Mouse (Mus musculus) mature B cell (primary cell): Measurements from ENCODE around the gene Rpl35.
"Not testable (repeated sequence)": the region's sequence is repeated elsewhere in the genome, so short reads cannot be mapped to it uniquely, and the experiment has no call there.

Experiments used
- in situ Hi-C: fragments of 300-500 bp; cut with MboI; formaldehyde crosslinking; loops from 2 replicates; pipeline ENCODE4 v1.14.3; 2019

The Rpl35 gene

DNA sequence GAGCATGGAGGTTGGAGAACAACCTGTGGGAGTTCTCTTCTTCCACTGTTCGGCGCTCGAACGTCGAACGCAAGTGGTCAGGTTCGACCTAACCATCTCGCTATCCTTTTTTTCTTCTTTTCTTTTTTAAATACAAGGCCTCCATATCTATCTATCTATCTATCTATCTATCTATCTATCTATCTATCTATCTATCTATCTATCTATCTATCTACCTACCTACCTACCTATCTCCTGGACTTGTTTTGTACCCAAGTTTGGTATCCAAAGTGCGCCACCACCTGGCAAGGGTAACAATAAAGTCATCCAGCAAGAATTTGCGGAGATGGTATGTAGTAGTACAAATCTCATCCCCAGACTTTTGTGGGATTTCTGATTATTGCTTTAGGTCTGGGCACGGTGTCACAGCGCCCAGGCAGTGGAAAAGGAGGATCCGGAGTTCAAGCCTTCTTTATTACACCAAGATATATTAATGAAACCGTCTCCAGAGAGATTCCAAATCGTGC is at the start of gene Rpl35:
Rpl35 (minus strand) TSS at position 51 of the 506 bp plus-strand sequence.
- in situ Hi-C loops: no loop called here

DNA sequence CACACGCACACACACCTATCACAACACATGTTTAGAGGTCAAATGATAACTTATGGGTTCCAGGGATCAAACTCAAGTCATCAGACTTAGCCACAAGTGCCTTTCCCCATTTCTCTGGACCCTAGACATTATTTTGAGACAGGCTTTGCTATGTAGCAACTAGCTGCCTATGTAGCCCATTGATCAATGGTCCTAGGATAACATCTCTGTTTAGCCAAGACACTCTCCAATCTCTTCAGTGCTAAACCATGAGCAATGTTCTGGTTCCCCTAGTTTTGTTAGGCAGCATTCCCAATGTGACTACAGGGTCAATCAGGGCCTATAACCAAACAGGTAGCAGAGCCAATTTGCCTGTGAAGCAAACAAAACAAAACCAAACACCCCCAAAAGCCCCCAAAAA is 43.1 kb upstream of the Rpl35 start:
- in situ Hi-C loops: no loop called here

GRCm38 (mm10) chr2:39040215-39040614 is 34.8 kb upstream of the Rpl35 start:
- in situ Hi-C loops: no loop called here

DNA sequence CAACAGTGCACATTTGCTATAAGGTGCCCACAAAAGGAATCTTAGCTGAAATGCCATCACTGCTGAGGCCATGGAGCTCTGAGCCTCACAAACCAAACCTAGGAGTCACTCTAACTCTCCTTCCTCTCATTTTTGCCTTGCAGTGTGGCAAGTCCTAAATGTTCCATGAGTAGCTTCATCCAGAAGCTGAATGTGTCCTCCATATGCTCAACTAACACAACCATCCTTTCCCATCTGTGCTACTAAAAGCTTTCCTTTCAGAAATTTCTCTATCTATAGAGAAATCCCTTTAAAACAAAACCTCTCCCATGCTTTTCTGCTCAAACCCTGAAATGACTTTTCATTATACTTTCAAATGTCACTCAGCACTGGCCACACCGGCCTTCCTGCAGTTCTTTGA is 26.2 kb upstream of the Rpl35 start:
- in situ Hi-C loops: no loop called here

- in situ Hi-C loops: no loop called here
These were observed 14.6 kb upstream of the Rpl35 start for GRCm38 (mm10) chr2:39020004-39020403.

- in situ Hi-C loops: no loop called here
These were observed 11.2 kb upstream of the Rpl35 start for GRCm38 (mm10) chr2:39016581-39016980.

- in situ Hi-C loops: no loop called here
These were observed 7.4 kb upstream of the Rpl35 start for GRCm38 (mm10) chr2:39012768-39013279.

GRCm38 (mm10) chr2:39011971-39012370 is 6.5 kb upstream of the Rpl35 start:
- in situ Hi-C loops: no loop called here

DNA sequence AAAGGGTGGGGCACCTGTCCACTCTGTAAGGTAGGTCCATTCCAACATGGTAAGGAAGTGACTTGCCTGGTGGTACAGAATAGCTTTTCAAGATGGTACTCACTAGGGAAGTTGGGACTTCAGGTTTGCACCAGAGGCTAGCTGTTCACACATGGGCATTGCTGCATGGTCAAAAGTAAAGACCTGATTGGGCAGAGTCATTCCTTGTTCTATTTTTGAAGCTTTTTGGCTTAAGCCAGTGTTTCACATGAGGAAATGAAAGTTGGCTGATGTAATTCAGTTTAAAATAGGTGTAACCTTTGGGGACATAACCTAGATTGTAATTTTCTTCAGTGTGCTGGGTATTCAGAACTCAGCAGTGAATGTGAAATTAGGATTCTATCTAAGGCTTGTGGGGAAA is 5.8 kb upstream of the Rpl35 start:
- in situ Hi-C loops: no loop called here

- in situ Hi-C loops: not testable (repeated sequence)
These were observed 4.7 kb upstream of the Rpl35 start for GRCm38 (mm10) chr2:39010144-39010543.

- in situ Hi-C loops: no loop called here
These were observed 3.5 kb upstream of the Rpl35 start for GRCm38 (mm10) chr2:39008954-39009365.

GRCm38 (mm10) chr2:39008350-39008851 is 3.0 kb upstream of the Rpl35 start:
- in situ Hi-C loops: no loop called here

- in situ Hi-C loops: no loop called here
These were observed 2.4 kb upstream of the Rpl35 start for GRCm38 (mm10) chr2:39007865-39008264.

GRCm38 (mm10) chr2:39006149-39006730 is 816 bp upstream of the Rpl35 start:
- in situ Hi-C loops: no loop called here

DNA sequence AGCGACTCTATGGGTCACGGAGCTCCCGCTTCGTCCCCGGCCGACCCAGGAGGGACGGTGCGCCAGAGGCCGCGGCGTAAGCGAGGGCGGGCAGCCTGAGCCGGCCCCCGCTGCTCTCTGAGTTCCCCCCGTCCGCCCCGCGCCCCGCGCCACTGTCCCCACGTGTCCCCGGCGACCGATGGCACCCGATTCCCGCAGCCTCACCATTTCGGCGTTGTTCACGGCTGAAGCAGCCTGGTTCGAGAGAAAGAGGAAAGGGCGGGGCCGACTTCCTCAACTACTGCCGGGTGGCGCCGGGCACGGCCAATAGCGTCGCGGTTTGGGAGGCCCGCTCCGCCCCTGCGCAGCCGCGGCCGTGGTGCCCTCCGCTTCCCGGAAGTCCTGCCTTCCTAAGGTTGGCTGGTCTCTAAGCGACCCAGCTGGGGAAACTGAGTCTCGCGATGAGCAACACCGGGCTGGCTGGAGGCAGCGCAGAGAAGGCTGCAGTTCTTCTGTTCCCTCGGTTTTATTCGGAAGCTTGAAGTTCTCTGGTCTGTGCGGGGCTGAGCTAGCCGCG is 466 bp downstream of the Rpl35 start, which contains the start of gene Arpc5l:
Arpc5l (plus strand) TSS at position 469 of the 556 bp plus-strand sequence.
- in situ Hi-C loops: no loop called here

- in situ Hi-C loops: no loop called here
These were observed 1.1 kb downstream of the Rpl35 start for GRCm38 (mm10) chr2:39004372-39004771.

- in situ Hi-C loops: no loop called here
These were observed 1.9 kb downstream of the Rpl35 start for GRCm38 (mm10) chr2:39003512-39003911.

DNA sequence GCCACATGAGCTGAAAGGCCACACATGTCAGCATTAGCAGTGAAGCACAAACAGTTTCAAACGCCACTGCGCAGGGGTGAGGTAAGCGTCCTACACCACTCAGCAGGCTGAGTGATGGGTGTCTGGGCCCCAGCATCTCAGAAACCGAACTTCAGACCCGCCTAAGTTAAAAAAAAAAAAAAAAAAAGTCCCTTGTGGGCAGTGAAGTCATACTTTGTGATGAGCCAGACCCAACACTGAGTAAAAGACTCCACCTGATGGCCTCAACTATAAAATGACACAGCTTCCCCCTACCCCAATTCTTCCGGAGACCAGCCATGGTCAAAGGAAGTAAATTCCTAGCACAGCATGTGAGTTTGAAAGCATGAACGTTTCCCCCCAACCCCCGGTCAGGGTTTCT is 2.3 kb downstream of the Rpl35 start:
- in situ Hi-C loops: no loop called here

GRCm38 (mm10) chr2:39001866-39002265 is 3.6 kb downstream of the Rpl35 start:
- in situ Hi-C loops: no loop called here

DNA sequence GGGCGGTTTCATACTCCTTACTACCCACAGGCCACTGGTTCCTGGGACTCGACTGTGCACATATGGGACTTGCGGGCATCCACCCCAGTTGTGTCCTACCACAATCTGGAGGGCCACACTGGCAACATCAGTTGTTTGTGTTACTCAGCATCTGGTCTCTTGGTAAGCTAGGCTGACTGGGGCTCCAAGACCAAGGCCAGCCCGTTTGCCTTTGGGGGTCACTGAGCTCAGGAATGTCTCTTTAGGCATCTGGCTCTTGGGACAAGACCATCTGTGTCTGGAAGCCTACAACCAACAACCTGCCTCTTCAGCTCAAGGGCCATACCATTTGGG is 4.9 kb downstream of the Rpl35 start:
- in situ Hi-C loops: no loop called here

GRCm38 (mm10) chr2:38999910-39000586 is 5.4 kb downstream of the Rpl35 start:
- in situ Hi-C loops: loop anchor here (5.0 kb wide), 1 partner anchor 73 kb away; the partner anchor contains the start of gene Nr6a1

DNA sequence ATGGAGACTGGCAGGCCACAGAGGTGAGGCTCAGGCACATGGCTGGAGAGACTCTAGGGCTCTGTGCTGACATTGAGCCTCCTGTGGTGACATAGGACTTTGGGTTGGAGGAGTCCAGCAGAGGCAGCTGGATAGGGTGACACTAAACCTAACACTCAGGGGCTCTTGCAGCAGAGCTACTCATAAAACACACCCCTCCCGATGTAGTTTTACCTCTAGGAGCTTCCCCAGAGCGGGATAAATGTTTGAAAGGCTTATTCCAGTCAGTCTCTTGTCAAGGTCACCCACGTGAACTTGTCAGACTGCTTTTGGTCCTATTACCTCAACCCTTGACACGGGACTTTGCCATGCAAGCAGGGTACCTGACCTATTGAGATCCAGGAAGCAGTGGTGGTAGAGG is 6.0 kb downstream of the Rpl35 start:
- in situ Hi-C loops: loop anchor here (5.0 kb wide), 1 partner anchor 72 kb away; the partner anchor contains the start of gene Nr6a1
